Mouse (Mus musculus) limb, embryonic 14.5 days (tissue): ENCODE data around the gene Olfr5. TPM values are rescaled to one million over a fixed set of nuclear protein-coding genes. Genes with fewer than 3 reads are reported as not detected.

Experiments used
- ATAC-seq: fragments of 200-750 bp; cut with Nextera tagmentation; 2 replicates; pipeline ENCODE4 v1.8.0; 2017; ENCODE audit warnings: low read depth, moderate number of reproducible peaks, moderate TSS enrichment; ENCODE audit not compliant: low FRiP score
- DNase-seq: peaks from one replicate; pipeline ENCODE4 v3.0.0-alpha.2; 2015; ENCODE audit warnings: low spot score
- H3K27ac ChIP-seq: fragments of 300-500 bp; sonication (generic); replicated peaks from 2 replicates; pipeline ENCODE4 v1.5.1; 2014; ENCODE audit warnings: low read depth, mild to moderate bottlenecking, low read length, moderate library complexity, mixed read lengths
- H3K27me3 ChIP-seq: fragments of 300-500 bp; sonication (generic); 2 replicates; pipeline ENCODE4 v1.6.1; 2014; ENCODE audit warnings: low read length, mixed read lengths; ENCODE audit not compliant: control insufficient read depth, insufficient read depth
- H3K36me3 ChIP-seq: fragments of 300-500 bp; sonication (generic); 2 replicates; pipeline ENCODE4 v1.6.1; 2014; ENCODE audit warnings: mild to moderate bottlenecking, low read length, moderate library complexity, mixed read lengths; ENCODE audit not compliant: control insufficient read depth, insufficient read depth
- H3K4me1 ChIP-seq: fragments of 300-500 bp; sonication (generic); 2 replicates; pipeline ENCODE4 v1.6.1; 2014; ENCODE audit warnings: antibody characterized with exemption, low read length, mixed read lengths; ENCODE audit not compliant: control insufficient read depth, insufficient read depth
- H3K4me2 ChIP-seq: fragments of 300-500 bp; sonication (generic); replicated peaks from 2 replicates; pipeline ENCODE4 v1.6.1; 2014; ENCODE audit warnings: low read depth, mild to moderate bottlenecking, low read length, moderate library complexity; ENCODE audit not compliant: severe bottlenecking
- H3K4me3 ChIP-seq: fragments of 300-500 bp; sonication (generic); replicated peaks from 2 replicates; pipeline ENCODE4 v1.5.1; 2014; ENCODE audit warnings: low read length
- H3K9ac ChIP-seq: fragments of 300-500 bp; sonication (generic); 2 replicates; pipeline ENCODE4 v1.6.1; 2014; ENCODE audit warnings: mild to moderate bottlenecking, low read depth, low read length, moderate library complexity; ENCODE audit not compliant: severe bottlenecking
- H3K9me3 ChIP-seq: fragments of 300-500 bp; sonication (generic); 2 replicates; pipeline ENCODE4 v1.6.1; 2016; ENCODE audit warnings: low read length; ENCODE audit not compliant: control insufficient read depth
- POLR2A ChIP-seq: fragments of 200-500 bp; IDR thresholded peaks from 2 replicates; pipeline ENCODE4 v1.8.0; 2012; ENCODE audit warnings: inconsistent platforms, mild to moderate bottlenecking, moderate library complexity, borderline replicate concordance; ENCODE audit not compliant: insufficient read depth, insufficient read length; ENCODE audit errors: extremely low read depth
- WGBS: fragments of 180-500 bp; shearing (Covaris S2); extraction: QIAGEN DNeasy Blood & Tissue Kit; methylation state at CpG from one replicate; pipeline ENCODE4 v1.1.7; 2014; 5-methylcytosine and 5-hydroxymethylcytosine counted together
- polyA plus RNA-seq, 2 experiments: library from polyadenylated mRNA; depleted of rRNA in 1 of 2; stranded (reverse) in 1 of 2; unstranded in 1 of 2; fragments of >200 nt; fragmentation: Nextera tagmentation in 1 of 2; extraction: Ambion mirVana in 1 of 2; gene quantifications; 2 replicates each; pipeline versions ENCODE4 v1.2.1 to v1.2.3; 2012 to 2014

Olfr5 gene
- polyA plus RNA-seq (2012; rRNA removed), result 0.09 TPM in 1 of 2 replicates, not detected in the other
- not detected in 2 replicates for polyA plus RNA-seq (2014; fragmentation: Nextera tagmentation; extraction: Ambion mirVana)

- TF ChIP-seq POLR2A, result no peak
- no peaks in the 10 kb centered on the region for H3K27me3 ChIP-seq
- WGBS, result 22% methylated on average over 2 of the region's 2 CpGs
- H3K9ac ChIP-seq, result no peak within 1 kb of the TSS
- H3K4me1 ChIP-seq, result no peaks in the 10 kb centered on the region
- no peak within 1 kb of the TSS for H3K27ac ChIP-seq
- ATAC-seq (no peak), DNase-seq (no peak)
- no peak within 1 kb of the TSS for H3K4me3 ChIP-seq
- H3K36me3 ChIP-seq, result no peaks in the 10 kb centered on the region
- no peaks in the 10 kb centered on the region for H3K9me3 ChIP-seq
- no peak within 1 kb of the TSS for H3K4me2 ChIP-seq
Observed at GRCm38 (mm10) chr7:6486841-6487240, at the start of gene Olfr5. Gene Olfr5, minus strand, starts transcription at chr7:6486941.

GRCm38 (mm10) chr7:6526141-6526540, 39.4 kb upstream of the Olfr5 start:
- no peaks in the 10 kb centered on the region for H3K4me1 ChIP-seq
- H3K9me3 ChIP-seq, result peaks cover 6% of the 10 kb centered on the region; the same call in 1 of the 2 replicates
- H3K27me3 ChIP-seq, result no peaks in the 10 kb centered on the region
- H3K9ac ChIP-seq, result no peak overlapping the region
- no peak overlapping the region for H3K4me3 ChIP-seq
- no peak for TF ChIP-seq POLR2A
- 73% methylated on average over 5 of the region's 5 CpGs for WGBS
- ATAC-seq (no peak), DNase-seq (no peak)
- H3K4me2 ChIP-seq, result no peak overlapping the region
- no peaks in the 10 kb centered on the region for H3K36me3 ChIP-seq
- H3K27ac ChIP-seq, result no peak overlapping the region

GRCm38 (mm10) chr7:6525001-6525400, 38.3 kb upstream of the Olfr5 start:
- TF ChIP-seq POLR2A, result no peak
- Histone ChIP-seq H3K9ac (no peak overlapping the region), H3K27me3 (no peaks in the 10 kb centered on the region), H3K36me3 (no peaks in the 10 kb centered on the region), H3K9me3 (peaks cover 6% of the 10 kb centered on the region; the same call in 1 of the 2 replicates), H3K4me1 (no peaks in the 10 kb centered on the region), H3K4me2 (no peak overlapping the region), H3K4me3 (no peak overlapping the region), H3K27ac (no peak overlapping the region)
- no peak for DNase-seq
- WGBS, result 66% methylated on average over 3 of the region's 3 CpGs
- no peak for ATAC-seq

DNA sequence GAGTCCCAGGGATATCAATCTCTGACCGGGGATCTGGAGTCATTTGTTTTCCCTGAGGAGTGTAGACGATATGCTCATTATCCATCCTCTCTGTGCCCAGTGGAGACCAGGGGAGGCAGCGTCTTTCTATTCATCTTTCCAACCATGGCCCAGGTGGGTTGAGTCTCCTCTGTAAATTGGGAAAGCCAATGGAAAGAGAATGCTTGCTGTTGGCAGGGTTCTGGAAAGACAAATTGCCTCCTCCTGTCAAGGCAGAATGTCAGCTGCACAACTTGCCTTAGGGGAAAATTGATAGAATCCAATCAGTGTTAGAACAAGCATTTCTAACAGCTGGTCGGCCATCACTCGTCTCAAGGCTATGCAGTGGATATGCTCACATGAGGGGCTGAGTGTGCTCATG, 36.1 kb upstream of the Olfr5 start, which contains the start of gene Olfr1349:
TSS of gene Olfr1349 (minus strand) at position 101 of the 400 bp plus-strand sequence.
- no peak within 1 kb of the TSS for H3K4me2 ChIP-seq
- peaks cover 6% of the 10 kb centered on the region; the same call in 1 of the 2 replicates for H3K9me3 ChIP-seq
- no peak within 1 kb of the TSS for H3K27ac ChIP-seq
- H3K4me1 ChIP-seq, result no peaks in the 10 kb centered on the region
- no peak for DNase-seq
- H3K36me3 ChIP-seq, result no peaks in the 10 kb centered on the region
- no peak for ATAC-seq
- no peak within 1 kb of the TSS for H3K9ac ChIP-seq
- TF ChIP-seq POLR2A, result no peak
- 80% methylated on average over 5 of the region's 5 CpGs for WGBS
- H3K27me3 ChIP-seq, result no peaks in the 10 kb centered on the region
- no peak within 1 kb of the TSS for H3K4me3 ChIP-seq

DNA sequence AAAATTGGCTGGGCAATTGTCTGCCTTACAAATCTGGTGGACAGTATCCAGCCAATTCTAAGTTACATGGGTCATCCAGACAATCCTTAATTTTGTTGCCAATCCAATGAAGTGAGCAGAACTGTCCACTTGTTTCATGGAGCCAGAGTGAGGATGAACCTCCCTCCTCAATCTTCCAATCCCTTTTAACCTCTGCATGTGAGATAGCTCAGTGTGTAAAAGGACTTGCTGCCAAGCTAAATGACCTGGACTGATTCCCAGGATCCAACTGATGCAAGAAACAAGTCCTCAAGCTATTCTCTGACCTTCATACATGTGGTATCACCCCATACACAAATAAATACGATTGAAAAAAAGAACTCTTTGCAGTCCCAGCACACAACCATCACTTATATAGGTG, 34.9 kb upstream of the Olfr5 start:
- H3K4me3 ChIP-seq, result no peak overlapping the region
- H3K36me3 ChIP-seq, result no peaks in the 10 kb centered on the region
- H3K9ac ChIP-seq, result no peak overlapping the region
- peaks cover 6% of the 10 kb centered on the region; the same call in 1 of the 2 replicates for H3K9me3 ChIP-seq
- no peak for TF ChIP-seq POLR2A
- no peaks in the 10 kb centered on the region for H3K4me1 ChIP-seq
- DNase-seq (no peak), ATAC-seq (no peak)
- WGBS, result 33% methylated on average over 1 of the region's 1 CpGs
- no peak overlapping the region for H3K27ac ChIP-seq
- no peaks in the 10 kb centered on the region for H3K27me3 ChIP-seq
- no peak overlapping the region for H3K4me2 ChIP-seq
